Mouse (Mus musculus) kidney, adult 18-20 months (tissue): ENCODE data around the gene Mep1a.

Experiments used
- DNase-seq: peaks from one replicate; pipeline ENCODE4 v3.0.0; 2021

Gene Mep1a

DNA sequence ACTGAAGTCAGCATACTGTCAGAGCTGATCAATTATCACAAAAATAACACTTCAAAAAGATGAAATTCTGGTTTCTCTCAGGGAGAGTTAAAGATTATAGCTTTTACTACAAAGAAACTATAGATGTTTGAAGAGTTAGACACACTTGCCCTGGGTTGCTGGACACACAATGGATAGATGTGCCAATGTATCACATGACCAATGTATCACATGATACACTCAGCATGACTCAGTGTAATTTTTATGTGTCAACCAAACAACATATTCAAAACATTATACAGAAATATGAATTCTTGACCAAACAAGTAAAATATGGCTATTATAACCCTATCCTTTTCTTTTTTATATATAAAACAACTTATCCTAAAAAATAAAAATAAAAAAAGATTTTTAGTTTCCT, 25.0 kb downstream of the Mep1a start:
- DNase-seq: no peak

DNA sequence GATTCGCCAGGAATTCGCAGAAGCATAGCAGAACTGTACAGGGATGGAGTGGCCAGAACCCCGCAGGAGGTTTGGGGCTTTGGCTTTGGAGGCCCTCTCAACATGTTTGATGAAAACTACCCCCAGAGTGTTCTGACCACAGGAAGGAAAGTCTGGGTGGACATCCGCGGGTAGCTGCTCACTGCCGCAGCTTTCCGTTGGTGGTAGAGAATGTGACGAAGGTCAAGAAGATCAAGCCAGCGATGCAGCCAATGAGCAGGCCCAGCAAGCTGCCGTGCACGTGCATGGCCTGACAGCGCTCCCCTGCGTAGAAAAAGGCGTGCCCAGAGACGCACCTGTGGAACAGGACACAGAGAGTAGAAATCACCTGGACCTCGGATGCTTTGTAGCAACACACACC, 27.8 kb downstream of the Mep1a start:
- no peak for DNase-seq

DNA sequence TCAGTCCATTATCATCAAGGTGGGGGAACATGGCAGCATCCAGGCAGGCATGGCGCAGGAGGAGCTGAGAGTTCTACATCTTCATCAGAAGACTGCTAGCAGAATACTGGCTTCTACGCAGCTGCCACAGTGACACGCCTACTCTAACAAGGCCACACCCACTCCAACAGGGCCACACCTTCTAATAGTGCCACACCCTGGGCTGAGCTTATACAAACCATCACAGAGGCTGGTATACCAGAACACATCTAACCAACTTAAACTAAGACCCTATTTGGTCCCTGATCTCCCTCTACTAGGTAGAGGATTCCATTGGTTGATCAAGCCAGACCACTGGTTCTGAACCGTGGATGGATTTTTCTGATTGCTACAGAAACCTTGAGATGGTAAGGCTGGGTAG, 30.1 kb downstream of the Mep1a start:
- DNase-seq: no peak

DNA sequence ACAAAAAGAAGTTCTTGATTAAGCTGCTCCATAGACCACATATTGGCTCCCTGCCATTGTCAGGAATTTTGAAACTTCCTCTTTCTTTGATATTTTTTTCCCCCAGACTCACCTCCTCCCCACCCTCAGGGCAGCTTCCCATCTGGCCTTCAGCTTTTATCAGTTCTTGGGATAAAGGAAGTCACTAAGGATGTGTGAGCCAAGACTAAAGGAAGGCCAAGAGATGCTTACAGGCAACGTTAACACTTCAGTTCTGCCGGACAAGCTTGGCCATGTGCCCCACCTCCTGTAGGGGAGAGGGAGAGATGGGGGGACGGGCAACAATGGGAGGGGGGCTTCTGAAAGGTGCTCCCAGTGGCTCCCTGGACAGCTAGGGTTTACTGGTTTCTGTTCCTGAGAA, 32.6 kb downstream of the Mep1a start:
- DNase-seq: no peak

DNA sequence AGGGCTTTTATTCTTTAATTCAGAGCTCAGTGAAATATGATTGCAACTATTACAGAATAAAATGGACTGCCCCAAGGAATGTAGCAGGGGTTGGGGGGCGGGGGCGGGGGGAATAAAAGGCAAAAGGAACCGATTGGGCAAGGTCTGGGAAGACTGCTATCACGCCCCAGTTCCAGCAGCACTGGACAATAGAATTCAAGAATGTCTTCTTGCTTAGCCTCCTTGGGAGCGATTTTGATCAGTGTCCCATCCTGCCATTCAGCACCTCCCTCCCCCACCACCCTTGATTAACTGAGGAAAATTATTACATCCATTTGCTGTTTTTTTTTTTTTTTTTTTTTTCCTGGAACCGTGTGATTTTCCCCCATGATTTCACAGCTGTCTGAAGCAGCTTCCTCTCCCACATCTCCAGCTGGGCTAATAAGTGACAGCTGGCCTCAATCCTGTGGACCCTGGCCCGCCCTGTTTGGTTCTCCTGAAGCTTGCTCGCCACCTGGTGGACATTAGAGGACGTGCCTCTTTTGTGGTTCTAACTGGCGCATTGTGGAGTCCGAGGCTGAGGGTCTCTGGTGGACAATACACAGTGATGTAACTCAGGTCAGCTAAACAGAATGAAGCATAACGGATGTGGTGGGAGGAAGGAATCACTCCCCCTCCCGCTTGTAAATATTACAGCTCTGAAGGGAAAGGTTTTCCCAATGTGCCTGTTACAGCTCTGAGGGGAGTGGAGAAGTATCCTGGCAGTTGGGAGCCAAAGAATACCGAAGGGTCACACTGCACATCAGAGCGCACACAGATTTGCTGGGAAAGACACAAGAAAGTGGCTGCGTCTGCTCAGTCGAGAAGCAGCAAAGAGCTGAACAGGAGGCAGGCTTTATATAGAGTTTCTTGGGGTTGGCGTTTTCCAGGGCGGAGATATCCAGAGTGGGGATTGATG, 42.1 kb downstream of the Mep1a start:
- peak; percentile 74 for DNase-seq

DNA sequence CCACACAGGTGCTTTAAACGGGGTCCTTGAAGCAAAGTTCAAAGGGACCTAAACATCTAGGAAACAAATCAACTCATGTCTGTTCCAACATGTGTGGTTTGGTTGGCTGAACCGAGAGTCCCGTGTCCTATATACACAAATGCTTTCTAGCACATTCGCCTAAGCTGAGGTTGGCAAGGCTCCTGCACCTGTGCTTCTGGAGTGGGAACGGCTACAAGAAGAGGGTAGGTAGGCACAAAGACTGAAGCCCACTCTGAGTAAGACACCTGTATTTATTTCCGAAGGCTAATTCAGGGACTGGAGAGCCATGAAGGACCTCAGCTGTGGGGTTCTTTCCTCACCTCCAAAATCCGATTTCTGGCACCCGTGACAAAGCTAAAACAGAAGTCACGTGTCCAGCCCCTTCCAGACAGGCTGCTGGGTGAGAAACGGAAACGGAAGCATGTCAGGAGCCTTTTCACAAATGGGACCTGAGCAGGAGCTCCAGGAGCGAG, 42.8 kb downstream of the Mep1a start:
- DNase-seq: no peak

DNA sequence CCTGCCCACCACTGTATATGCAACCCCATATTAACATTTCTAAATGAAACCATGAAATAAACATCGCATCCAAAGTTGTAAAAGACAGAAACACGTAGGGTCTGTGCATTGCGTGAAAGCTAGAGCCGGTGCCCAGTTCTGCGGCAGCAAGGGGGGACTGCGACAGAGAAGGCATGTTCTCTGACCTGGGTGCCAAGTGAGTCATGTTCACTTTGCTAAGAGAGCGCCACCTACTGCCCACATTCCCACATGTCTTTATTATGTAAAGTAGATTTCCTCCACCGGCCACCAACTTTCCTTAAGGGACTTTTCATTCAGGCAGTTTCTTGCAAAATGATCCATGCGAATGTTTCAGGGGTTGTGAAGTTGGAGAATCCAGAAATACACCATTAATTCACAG, 44.0 kb downstream of the Mep1a start:
- peak; percentile 82 for DNase-seq

DNA sequence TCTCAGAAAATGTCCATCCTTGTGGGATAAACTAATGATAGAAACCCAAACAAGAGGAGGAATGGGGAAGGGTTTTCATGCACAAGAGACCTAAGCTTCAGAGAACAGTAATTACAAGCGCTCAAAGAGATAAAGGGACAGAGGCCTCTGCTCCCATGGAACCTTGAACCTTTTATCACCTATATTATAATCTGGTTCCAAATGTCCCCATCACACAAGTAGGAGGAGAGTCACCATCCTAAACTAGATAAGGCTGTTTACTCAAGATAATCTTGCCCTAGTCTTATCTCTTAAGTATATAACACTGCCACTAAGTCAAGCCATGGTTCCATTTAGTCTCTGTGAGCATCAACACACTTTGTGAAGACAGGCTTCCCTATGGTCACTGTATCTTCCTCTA, 51.4 kb downstream of the Mep1a start:
- DNase-seq: no peak

DNA sequence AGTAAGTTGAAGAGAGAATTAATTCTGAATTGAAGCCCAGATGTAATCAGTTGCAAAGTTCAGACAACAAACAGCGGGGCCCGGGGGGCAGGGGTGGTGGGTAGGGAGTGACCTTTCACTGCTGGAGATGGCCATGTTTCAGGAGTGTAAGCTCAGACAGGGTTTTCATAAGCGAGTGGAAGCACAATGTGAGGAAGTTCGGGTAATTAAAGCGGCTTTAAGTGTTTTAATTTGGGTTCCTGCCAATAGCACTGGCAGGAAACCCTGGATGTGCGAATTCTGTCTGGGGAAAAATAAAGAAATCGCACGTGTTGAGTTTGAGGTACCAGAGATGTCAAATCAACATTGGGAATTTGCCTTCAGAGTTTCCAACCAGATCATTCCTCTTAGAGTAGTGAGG, 68.1 kb downstream of the Mep1a start:
- DNase-seq: no peak

DNA sequence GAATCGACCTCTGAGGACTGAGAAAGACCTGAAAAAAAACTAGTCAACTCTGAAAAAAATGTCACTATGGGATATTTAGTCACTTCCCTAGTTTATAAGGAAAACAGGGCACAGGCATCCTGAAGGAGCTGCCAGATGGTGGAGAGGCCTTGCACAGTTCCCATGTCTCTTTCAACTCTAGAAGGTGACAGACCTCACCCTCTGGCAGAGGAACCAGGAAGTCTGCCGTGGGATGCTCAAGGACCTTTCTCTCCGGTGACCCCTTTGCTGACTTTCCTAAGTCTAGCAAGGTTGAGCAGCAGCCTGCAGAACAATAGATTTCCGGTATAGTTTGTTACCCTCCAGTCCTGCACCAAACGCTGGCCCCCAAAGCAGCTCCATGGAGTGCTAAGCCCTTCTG, 70.9 kb downstream of the Mep1a start:
- DNase-seq: no peak
